Mouse (Mus musculus): Measurements from ENCODE around the gene Tsc2.
A peak's percentile ranks its signal among the peaks of the same experiment; 100 is the strongest.

Gene Tsc2

DNA sequence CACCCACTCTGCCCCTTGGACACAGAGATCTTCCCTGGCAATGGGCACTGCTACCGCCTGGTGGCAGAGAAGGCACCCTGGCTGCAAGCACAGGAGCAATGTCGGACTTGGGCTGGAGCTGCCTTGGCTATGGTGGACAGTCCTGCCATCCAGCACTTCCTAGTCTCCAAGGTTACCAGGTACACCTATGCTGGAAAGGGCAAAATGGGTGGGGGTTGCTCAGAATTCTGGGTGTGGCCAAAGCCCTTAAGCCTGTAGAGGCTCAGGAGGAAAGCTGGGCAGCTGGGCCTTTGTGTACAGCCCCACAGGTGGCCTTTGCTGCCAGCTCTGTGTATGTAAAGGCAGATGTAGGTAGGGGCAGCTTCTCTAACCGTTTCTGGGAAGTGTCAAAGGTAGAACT is 66.6 kb downstream of the Tsc2 start:
- no peak for DNase-seq

- DNase-seq: no peak
These were observed 67.3 kb downstream of the Tsc2 start for GRCm38 (mm10) chr17:24565092-24565491.

GRCm38 (mm10) chr17:24564422-24564821 is 68.0 kb downstream of the Tsc2 start:
- DNase-seq: no peak

- DNase-seq: no peak
These were observed 68.8 kb downstream of the Tsc2 start for GRCm38 (mm10) chr17:24563638-24564037.

DNA sequence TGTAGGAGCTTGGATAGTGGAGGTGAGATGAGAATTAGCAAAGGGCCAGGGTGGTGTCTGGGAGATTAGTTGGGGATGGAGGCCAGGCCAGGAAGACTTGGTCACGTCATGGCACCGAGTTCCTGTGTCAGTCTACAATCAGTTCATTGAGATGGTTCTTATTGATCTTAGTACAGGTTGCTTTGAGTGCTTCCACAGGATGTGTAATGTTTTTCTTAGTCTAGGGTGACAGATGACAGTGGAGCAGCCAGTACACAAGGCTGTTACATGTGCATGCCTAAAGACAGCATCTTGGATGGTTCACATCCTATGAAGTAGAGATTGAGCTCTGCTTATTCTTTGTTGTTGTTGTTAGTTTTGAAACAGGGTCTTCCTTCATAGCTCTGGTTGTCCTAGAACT is 70.8 kb downstream of the Tsc2 start:
- no peak for DNase-seq

DNA sequence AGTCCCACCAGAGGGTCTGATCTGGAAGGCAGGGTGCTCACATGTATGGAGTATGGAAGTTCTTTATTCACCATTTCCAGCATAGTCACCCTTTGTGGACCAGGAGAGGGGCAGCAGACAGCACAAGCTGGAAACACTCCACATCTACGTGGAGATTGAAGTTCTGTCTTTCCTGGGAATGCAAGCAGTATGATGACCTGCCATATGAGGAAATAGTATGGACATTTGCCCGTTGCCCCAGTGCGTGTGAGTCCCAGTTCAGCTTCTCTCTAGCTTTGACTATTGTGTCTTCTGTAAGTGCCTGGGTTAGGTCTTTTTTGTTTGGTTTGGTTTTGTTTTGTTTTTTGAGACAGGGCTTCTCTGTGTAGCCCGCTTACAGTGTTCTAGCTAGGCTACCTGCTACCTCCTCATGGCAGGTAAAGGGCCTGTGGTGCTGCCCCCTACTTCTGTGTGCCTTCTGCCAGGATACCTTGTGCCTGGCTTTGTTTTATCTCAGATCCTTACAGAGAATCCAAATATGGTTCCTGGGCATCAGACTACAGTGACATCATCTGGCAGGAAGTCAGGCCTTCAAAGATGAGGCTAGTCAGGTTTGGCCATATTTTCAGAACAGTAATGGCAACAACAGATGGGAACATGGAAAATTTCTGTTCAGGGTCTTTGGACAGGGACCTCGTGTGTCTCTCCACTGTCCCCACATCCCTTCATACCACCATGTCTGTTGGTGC is 72.0 kb downstream of the Tsc2 start:
- no peak for DNase-seq

DNA sequence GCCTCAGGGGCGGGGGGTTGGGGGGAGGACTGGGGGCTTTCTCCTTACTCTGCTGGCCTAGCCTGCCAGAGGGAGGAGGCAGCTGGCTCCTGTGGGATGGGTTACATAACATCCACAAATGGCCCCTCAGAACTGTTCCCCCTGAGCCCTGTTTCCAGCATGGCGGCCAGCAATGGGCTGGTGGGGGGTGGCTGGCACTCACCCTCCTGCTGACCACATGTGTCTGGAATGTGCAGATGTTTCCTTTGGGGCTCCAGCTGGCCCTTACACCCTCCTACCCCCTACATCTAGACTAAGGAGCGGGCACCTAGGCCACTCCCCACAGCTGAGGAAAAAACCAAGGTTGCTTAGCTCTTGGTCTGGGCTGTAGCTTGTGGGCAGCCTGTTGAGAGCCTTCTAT is 73.3 kb downstream of the Tsc2 start:
- DNase-seq: no peak

DNA sequence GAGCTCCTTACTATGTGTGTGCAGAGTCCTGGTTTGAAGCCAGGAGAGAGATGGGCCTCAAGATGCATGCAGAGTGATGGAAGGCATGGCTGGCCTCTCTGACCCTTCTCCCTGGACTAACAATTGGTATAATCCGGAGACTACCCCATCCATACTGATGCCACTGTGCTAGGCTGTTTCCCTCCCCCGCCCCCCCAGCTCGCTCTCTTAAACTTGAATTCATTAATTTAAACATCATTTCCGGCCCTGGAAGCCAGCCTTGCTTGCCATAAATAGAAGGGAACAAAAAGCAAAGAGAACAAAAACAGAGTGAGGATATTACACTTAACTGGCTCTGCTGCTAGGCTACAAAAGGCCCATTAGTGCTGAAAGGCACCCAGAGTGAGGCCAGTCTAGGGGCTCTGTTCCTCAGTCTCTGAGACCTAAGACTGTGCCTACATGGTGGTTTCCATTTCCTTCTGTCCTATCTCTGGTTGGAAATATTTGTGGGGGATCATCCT is 73.8 kb downstream of the Tsc2 start:
- peak; percentile 33 for DNase-seq

DNA sequence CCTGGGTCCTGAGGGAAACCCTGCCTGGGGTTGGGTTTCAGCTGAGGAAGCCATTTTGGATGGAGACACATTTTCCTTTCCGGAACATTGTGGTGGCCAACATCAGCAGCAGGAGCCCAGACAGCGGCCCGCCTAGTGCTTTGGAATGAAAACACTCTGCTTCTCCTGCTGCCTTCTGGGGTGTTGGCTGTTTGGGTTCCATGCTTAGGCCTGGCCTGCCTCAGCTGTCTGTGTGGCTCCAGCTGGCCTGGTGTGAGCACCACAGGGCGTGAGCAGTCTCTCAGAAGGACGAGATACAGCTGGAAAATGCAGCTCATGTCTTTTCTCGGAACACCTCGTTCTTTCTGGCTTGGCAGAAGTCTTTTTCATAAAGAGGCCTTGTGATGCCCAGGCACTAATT is 75.3 kb downstream of the Tsc2 start:
- DNase-seq: no peak

DNA sequence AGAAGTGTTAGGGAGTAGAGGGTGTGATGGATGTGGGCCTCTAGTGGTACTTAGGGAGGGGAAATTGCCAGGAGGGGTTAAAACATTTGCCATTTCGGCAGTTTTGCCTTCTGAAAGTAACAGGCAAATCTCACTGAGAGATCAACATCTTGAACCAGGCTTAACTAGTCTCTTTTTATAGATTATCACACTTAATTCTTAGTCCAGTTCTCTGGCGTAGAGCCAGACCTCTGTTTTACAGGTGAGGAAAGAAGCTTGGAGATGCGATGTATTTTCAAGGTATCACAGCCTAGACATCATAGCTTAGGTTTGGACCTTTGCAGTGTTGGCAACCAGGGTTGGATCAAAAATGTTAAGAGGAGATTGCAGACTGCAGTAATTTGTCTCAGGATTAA is 81.4 kb downstream of the Tsc2 start:
- no peak for DNase-seq

- peak; percentile 78 for DNase-seq
These were observed 81.9 kb downstream of the Tsc2 start for GRCm38 (mm10) chr17:24550416-24551049.

DNA sequence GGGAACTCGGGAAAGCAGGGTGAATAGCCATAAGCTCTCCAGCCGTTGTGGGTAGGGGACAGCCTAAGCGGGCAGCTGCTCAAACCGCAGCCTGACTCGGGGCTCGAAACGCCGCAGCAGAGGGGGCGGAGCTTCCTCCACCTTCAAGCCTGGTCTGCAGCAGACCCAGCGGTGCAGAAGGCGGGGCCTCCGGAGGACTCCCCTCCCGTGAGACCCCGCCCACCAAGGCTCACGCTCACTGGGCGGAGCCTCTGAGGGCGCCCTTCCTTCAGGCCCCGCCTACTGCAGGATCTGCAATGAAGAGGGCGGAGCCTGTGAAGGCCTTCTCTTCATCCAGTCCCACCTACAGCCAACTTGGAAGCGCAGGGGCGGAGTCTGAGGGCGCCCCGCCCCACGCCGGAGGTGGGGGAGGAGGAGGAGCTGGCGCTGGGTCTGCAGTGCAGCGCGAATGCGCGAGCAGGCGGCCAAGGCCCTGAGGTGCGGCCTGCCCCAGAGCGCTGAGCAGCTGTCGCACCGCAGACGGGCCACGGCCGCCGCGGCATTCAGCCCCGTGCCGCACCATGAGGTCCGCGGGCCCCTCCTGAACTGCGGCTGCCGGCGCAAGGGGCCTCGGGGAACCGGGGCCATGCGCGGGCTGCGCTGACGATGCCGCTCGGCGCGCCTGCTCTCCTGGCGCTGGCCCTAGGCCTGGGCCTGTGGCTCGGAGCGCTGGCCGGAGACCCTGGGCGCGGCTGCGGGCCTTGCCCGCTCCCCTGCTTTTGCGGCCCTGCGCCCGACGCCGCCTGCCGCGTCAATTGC is 82.6 kb downstream of the Tsc2 start, which contains the start of gene Pkd1:
Gene Pkd1 (plus strand): TSS at position 217 of the 798 bp plus-strand sequence.
- DNase-seq: peak; percentile 100

DNA sequence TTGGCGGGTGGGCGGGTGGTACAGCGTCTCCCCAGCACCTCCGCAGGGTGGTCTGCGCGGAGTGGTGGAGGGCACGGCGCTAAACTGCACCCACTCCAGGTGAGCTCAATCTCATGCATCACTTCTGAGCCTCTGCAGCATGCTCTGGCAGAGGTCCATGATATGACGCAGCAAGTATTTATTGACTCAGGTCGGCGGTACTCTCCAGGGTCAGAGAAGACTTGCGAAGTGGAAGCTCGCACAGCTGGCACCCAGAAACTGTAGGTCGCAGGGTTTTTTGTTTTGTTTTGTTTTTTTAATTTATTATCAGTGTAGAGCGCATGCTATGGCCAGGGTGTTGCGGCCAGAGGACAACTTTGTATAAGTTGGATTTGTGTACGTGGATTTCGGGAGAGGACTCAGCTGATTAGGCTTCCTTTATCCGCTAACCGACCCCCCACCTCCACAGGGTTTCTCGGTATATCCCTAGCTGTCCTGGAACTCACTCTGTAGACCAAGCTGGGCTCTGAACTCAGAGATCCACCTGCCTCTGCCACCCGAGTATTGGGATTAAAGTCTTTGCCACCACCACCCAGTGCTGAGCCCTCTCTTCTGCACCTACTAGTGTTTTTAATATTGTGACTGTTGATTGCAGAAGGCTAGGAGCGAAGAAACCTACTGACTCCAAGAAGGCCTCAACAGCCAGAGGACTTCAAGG is 83.4 kb downstream of the Tsc2 start:
- DNase-seq: peak; percentile 55

DNA sequence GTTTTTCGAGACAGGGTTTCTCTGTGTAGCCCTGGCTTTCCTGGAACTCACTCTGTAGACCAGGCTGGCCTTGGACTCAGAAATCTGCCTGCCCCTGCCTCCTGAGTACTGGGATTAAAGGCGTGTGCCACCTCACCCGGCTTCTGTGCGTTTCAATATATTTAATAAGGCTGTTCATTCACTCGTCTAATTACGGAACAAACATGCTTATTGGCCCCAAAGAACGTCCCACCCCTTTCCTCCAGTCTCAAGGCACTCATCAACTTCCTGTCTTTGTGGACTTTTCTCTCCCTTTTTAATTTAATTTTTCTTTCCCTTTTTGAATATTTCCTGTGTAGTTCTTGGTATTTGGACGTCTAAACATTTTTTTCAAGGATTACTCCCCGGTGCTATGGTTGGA is 84.0 kb downstream of the Tsc2 start:
- DNase-seq: no peak

- no peak for DNase-seq
These were observed 86.2 kb downstream of the Tsc2 start for GRCm38 (mm10) chr17:24546234-24546633.
